Mouse (Mus musculus): Measurements from ENCODE around the gene Ctla4. TPM values are rescaled to one million over a fixed set of nuclear protein-coding genes. Genes with fewer than 3 reads are reported as not detected.

Ctla4 gene
- polyA plus RNA-seq, 1 experiment from 2014 or later, result not detected

DNA sequence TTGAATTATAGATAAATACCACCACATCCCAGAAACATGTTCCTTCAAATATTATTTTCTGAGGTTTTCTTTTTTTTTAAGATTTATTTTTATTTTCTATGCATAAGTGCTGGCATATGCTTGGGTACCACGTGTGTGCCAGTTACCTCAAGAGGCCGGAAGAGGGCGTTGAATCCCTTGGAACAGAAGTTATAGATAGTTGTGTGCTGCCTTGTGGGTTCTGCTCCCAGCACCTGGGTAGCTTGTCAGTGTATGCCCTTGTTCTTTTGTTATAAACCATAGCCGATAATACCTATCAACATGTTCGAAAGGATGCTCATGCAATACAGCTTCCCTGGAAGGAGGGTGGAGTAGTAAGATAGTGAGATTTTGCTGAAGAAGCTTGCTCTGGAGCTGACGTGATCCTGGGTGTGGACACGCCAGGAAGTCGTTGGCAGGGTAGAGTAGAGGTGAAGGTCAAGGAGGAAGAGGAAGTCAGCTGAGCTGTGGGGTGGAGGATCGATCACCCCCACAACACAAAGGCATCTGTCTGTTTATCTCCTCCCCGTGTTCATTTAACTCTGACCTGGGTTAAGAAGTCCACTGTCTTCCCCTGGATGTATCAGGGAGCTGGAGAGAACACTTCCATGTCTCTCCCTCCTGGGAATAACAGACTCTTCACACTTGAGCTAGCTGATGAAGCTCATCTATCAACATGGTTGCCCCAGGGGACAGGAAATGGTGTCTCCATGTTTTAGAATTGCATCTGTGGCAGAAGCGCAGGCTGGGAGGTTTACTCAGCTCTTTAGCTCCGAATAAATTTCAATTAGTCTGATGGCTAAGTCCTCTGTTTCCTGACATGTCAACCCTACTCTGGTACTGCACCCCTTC, 29.2 kb upstream of the Ctla4 start:
- WGBS, result 89% methylated on average over 12 of the region's 12 CpGs
- no peaks in the 10 kb centered on the region for H3K9me3 ChIP-seq
- no peak overlapping the region for H3K4me3 ChIP-seq (replicated peaks)
- H3K36me3 ChIP-seq, result no peaks in the 10 kb centered on the region
- 0 out of 2 replicates have a peak, but pooled peaks cover under 1% of the 10 kb centered on the region for H3K27me3 ChIP-seq
- no peak overlapping the region for H3K9ac ChIP-seq (replicated peaks)
- no peak for ATAC-seq
- H3K27ac ChIP-seq, result no peak overlapping the region
- H3K4me1 ChIP-seq (replicated peaks), result peaks cover 26% of the 10 kb centered on the region
- no peak overlapping the region for H3K4me2 ChIP-seq (replicated peaks)

DNA sequence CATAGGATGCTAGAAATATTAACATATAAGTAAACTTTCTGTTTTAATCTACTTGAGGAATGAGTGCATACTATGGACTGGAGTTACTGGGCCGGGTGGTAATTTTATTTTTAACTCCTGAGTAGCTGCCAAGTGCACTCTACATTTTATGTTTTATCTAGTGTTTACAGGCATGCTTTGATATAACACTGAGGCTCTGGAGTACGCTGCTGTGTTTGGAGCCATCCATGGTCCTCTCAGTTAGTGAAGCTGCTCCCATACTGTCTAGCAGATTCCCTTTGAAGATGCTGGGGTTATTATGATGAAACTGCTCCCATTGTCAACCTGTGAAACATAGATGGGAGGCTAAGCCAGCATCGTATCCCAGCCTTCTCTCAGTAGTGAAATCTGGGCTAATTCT, 27.6 kb upstream of the Ctla4 start:
- H3K27ac ChIP-seq, result no peak overlapping the region
- no peak overlapping the region for H3K9ac ChIP-seq (replicated peaks)
- no peak overlapping the region for H3K4me3 ChIP-seq (replicated peaks)
- H3K27me3 ChIP-seq, result no peaks in the 10 kb centered on the region
- WGBS, result 72% methylated on average over 3 of the region's 3 CpGs
- ATAC-seq, result no peak
- no peaks in the 10 kb centered on the region for H3K36me3 ChIP-seq
- peaks cover 31% of the 10 kb centered on the region for H3K4me1 ChIP-seq (replicated peaks)
- no peak overlapping the region for H3K4me2 ChIP-seq (replicated peaks)
- no peaks in the 10 kb centered on the region for H3K9me3 ChIP-seq

DNA sequence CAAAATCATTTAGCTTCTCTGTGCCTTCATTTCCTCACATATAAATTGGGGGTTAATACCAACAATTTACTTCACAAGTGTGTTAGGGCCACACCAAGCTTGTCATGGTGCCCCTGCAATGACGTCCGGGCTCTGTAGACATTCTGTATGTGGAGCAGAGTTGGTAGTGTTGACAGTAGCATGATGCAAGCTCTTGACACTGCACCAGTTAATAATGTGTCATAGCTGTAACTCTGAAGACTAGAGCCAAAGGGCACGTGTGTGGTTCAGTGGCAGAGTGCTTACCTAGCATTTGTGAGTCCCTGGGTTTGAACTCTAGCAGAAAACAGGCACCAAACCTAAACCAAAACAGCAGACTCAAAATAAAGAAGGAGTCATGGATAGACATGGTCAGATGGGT, 27.0 kb upstream of the Ctla4 start:
- H3K9me3 ChIP-seq, result no peaks in the 10 kb centered on the region
- no peak overlapping the region for H3K4me2 ChIP-seq (replicated peaks)
- no peak overlapping the region; the same call in 1 of the 2 replicates for H3K27ac ChIP-seq
- no peaks in the 10 kb centered on the region for H3K36me3 ChIP-seq
- WGBS, result 87% methylated on average over 3 of the region's 3 CpGs
- no peaks in the 10 kb centered on the region for H3K27me3 ChIP-seq
- ATAC-seq, result no peak
- no peak overlapping the region for H3K9ac ChIP-seq (replicated peaks)
- H3K4me3 ChIP-seq (replicated peaks), result no peak overlapping the region
- peaks cover 31% of the 10 kb centered on the region for H3K4me1 ChIP-seq (replicated peaks)

DNA sequence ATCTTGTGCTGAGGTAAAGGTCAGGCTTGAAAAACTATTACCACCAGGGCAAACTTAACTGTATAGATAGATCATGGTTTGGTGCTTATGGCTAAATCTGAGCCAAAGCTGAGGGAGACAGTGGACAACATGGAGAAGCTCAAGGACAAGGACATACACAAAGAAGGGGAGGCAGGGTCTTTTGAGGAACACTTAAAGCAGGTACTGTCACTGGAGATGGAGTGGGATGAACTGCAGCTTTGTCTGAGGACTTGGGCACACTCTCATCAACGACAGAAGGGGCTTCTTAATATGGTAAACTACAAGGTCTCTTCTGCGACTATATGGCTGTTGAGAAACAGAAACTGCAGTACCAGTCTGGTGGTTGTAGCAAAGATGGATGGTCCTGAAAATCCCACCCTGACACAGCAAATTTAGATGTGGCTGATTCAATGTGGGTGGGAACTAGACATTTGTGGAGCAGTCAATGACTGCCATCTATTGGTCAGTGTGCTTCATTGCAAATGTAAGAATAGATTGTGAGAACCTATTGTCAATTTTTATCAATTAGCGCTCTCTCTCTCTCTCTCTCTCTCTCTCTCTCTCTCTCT, 26.3 kb upstream of the Ctla4 start:
- peak overlapping the region; percentile 28 for H3K4me3 ChIP-seq (replicated peaks)
- no peaks in the 10 kb centered on the region for H3K9me3 ChIP-seq
- H3K36me3 ChIP-seq, result no peaks in the 10 kb centered on the region
- H3K27me3 ChIP-seq, result no peaks in the 10 kb centered on the region
- H3K4me2 ChIP-seq (replicated peaks), result peak overlapping the region; percentile 48
- peak overlapping the region; percentile 51 for H3K9ac ChIP-seq (replicated peaks)
- peaks cover 31% of the 10 kb centered on the region for H3K4me1 ChIP-seq (replicated peaks)
- 28% methylated on average over 3 of the region's 3 CpGs for WGBS
- H3K27ac ChIP-seq, result peak overlapping the region; percentile 80
- peak; percentile 84 for ATAC-seq

DNA sequence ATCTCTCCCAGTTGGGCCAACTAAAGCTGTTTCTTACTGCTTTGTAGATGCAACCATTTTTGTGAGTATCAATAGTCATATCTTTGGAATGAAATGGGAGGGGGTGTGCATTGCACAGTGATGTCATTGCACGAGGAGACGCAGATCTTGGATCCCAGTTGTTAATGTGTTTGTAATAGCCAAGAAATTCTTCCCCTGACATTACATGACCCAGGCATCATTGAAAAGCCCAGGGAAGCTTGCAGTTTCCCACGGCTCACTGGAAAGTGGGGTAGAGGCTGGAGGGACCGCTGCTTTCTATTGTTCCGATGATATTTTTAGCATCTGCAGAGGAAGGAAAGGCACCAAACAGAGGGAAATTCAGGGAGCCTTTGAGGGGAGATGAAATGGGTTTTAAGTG, 25.8 kb upstream of the Ctla4 start:
- Histone ChIP-seq H3K9ac (replicated peaks) (peak overlapping the region; percentile 51), H3K9me3 (no peaks in the 10 kb centered on the region), H3K36me3 (no peaks in the 10 kb centered on the region), H3K4me2 (replicated peaks) (peak overlapping the region; percentile 48), H3K4me3 (replicated peaks) (peak overlapping the region; percentile 28), H3K27ac (peak overlapping the region; percentile 80), H3K4me1 (replicated peaks) (peaks cover 31% of the 10 kb centered on the region), H3K27me3 (no peaks in the 10 kb centered on the region)
- 33% methylated on average over 5 of the region's 5 CpGs for WGBS
- peak; percentile 71 for ATAC-seq

DNA sequence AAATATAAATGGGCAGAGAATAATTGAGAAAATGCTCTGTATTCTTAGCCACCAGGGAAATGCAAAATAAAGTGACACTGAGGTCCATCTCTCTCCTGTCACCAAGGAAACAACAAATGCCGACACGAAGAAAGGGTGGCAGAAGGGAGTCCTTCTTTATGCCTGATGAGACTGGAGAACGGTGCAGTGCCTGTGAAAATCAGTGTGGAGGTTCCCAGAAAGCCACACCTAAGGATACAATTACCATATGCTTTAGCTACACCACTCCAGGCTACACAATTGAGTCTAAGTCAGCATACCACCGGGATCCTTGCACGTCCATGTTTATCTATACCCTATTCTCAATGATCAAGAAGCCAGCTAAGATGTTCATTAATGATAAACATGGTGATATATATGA, 25.4 kb upstream of the Ctla4 start:
- H3K4me3 ChIP-seq (replicated peaks), result peak overlapping the region; percentile 28; the same call in 1 of the 2 replicates
- WGBS, result 58% methylated on average over 5 of the region's 5 CpGs
- H3K4me2 ChIP-seq (replicated peaks), result peak overlapping the region; percentile 48
- H3K27me3 ChIP-seq, result no peaks in the 10 kb centered on the region
- ATAC-seq, result peak; percentile 65
- no peaks in the 10 kb centered on the region for H3K36me3 ChIP-seq
- peak overlapping the region; percentile 80 for H3K27ac ChIP-seq
- no peaks in the 10 kb centered on the region for H3K9me3 ChIP-seq
- peak overlapping the region; percentile 51 for H3K9ac ChIP-seq (replicated peaks)
- H3K4me1 ChIP-seq (replicated peaks), result peaks cover 31% of the 10 kb centered on the region

DNA sequence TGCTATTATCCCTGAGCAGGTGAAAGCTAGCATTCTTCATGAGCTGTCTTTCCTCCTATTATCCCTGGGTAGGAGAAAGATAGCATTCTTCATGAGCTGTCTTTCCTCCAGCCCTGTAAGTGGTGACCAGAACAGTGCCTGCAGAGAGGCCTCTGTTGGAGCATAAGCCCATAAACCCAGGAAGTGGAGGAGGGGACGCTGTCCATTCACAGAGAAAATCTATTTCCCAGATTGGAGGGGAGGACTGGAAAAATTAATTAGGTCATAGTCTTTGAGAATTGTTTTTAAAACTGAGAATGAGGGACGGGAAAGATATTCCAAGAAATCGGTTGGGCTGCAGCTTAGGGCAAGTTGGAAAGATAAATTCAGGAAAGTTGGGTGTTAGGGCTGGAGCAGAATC, 24.3 kb upstream of the Ctla4 start:
- Histone ChIP-seq H3K9ac (replicated peaks) (no peak overlapping the region), H3K4me3 (replicated peaks) (no peak overlapping the region), H3K36me3 (no peaks in the 10 kb centered on the region), H3K27ac (peak overlapping the region; percentile 14; the same call in 1 of the 2 replicates), H3K27me3 (no peaks in the 10 kb centered on the region), H3K9me3 (no peaks in the 10 kb centered on the region), H3K4me2 (replicated peaks) (no peak overlapping the region), H3K4me1 (replicated peaks) (peaks cover 31% of the 10 kb centered on the region)
- no peak for ATAC-seq
- 79% methylated on average over 3 of the region's 3 CpGs for WGBS

DNA sequence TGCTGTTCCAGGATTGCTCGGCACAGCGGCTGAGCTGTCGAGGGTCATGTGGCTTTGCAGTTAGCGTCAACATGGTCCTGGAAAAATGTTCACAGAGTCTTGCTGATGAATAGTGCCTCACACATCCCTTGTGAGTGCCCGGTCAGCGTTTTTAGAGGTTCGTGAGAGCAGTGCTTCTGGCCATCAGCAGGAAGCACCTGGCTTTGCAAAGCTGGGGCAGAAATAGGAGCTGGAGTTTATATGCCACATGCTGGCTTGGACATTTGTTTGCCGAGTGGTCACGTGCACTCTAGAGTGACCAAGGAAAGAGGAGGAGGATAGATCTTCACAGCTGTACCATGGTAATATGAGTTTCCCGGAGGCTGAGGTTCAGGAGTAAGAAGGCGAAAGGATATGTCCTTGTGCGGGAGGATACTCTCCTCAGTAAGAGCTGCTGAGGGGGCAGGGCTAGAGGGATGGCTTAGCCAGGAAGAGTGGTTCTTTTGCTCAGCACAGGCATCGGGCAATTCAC, 23.8 kb upstream of the Ctla4 start:
- no peak for ATAC-seq
- WGBS, result 64% methylated on average over 13 of the region's 13 CpGs
- H3K36me3 ChIP-seq, result no peaks in the 10 kb centered on the region
- peaks cover 31% of the 10 kb centered on the region for H3K4me1 ChIP-seq (replicated peaks)
- no peak overlapping the region for H3K4me3 ChIP-seq (replicated peaks)
- no peaks in the 10 kb centered on the region for H3K27me3 ChIP-seq
- no peak overlapping the region for H3K9ac ChIP-seq (replicated peaks)
- H3K4me2 ChIP-seq (replicated peaks), result no peak overlapping the region
- 0 out of 2 replicates have a peak overlapping the region, but pooled peaks have one; percentile 14 for H3K27ac ChIP-seq
- H3K9me3 ChIP-seq, result no peaks in the 10 kb centered on the region

DNA sequence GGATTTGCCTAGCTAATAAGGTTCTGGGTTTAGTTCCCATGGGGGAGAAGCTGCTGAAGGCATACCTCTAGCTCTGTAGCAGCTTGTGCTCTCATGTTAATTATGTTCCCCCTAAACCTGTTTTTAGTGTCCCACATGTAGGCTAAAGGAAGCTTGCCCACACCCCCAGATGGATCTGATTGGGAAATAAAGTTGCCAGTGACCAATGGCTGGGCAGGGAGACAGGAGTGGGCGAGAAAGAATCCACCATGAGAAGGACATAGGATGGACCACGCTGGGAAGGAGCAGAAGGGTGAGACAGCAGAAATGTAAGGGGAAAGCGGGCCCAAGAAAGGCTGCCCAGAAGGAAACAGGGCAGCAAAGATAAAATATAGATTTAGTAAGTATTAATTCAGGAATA, 23.1 kb upstream of the Ctla4 start:
- no peak overlapping the region for H3K9ac ChIP-seq (replicated peaks)
- WGBS, result 76% methylated on average over 3 of the region's 3 CpGs
- H3K4me1 ChIP-seq (replicated peaks), result peaks cover 31% of the 10 kb centered on the region
- no peaks in the 10 kb centered on the region for H3K27me3 ChIP-seq
- H3K9me3 ChIP-seq, result no peaks in the 10 kb centered on the region
- no peak overlapping the region for H3K4me3 ChIP-seq (replicated peaks)
- ATAC-seq, result no peak
- H3K27ac ChIP-seq, result no peak overlapping the region
- no peaks in the 10 kb centered on the region for H3K36me3 ChIP-seq
- H3K4me2 ChIP-seq (replicated peaks), result no peak overlapping the region

DNA sequence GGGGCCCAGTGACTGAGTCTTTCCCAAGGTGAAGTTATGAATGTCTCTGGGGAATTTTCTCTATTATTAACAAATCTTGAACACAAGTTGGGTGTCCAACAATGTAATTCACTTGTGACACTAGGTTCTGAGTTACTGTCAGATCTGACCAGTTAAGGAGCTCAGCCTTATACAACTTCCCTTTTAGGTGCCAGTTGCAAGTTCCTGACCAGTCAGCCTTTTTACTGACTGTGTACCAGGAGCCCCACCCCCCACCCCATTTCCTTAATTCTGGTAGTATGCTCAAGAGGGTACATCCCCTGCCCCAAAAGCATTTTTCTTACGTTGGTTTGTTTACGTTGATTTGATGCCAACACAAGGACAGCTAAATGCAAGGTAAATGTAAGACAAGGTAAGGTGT, 21.6 kb upstream of the Ctla4 start:
- Histone ChIP-seq H3K4me3 (replicated peaks) (no peak overlapping the region), H3K9me3 (no peaks in the 10 kb centered on the region), H3K27me3 (no peaks in the 10 kb centered on the region), H3K36me3 (no peaks in the 10 kb centered on the region), H3K4me1 (replicated peaks) (peaks cover 31% of the 10 kb centered on the region), H3K9ac (replicated peaks) (no peak overlapping the region), H3K27ac (no peak overlapping the region), H3K4me2 (replicated peaks) (no peak overlapping the region)
- no peak for ATAC-seq
- WGBS, result 92% methylated on average over 2 of the region's 2 CpGs

DNA sequence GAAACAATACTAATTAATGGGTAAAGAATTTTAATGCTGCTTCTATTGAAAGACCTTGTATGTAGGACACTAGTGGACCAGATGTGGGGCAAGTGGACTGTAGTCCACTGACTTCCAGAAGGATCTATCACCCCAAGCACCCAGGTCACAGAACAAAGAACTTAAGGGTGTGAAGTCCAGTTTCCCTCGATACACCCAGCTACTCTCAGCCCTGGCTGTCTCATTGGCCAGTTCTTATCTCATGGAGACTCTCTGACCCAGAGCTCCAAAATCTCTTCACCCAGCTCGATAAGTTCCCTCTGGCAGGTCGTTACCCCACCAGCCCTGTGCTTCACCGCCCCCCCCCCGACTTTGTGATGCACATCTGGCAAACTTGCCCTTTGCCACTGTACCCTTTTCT, 20.8 kb upstream of the Ctla4 start:
- 79% methylated on average over 5 of the region's 5 CpGs for WGBS
- no peak overlapping the region for H3K9ac ChIP-seq (replicated peaks)
- no peaks in the 10 kb centered on the region for H3K27me3 ChIP-seq
- no peak overlapping the region for H3K4me2 ChIP-seq (replicated peaks)
- H3K27ac ChIP-seq, result no peak overlapping the region
- no peak for ATAC-seq
- H3K4me3 ChIP-seq (replicated peaks), result no peak overlapping the region
- H3K36me3 ChIP-seq, result no peaks in the 10 kb centered on the region
- peaks cover 25% of the 10 kb centered on the region; the same call in 1 of the 2 replicates for H3K4me1 ChIP-seq (replicated peaks)
- H3K9me3 ChIP-seq, result no peaks in the 10 kb centered on the region
